Mouse (Mus musculus) heart, postnatal 10 days (tissue): ENCODE results near the gene Apbb1ip. TPM values are rescaled to one million over a fixed set of nuclear protein-coding genes. Genes with fewer than 3 reads are reported as not detected.

Experiments used
- DNase-seq, 2 experiments: peaks; one replicate each; pipeline ENCODE4 v3.0.0; 2021
- intact Hi-C: fragments of 180-260 bp; cut with DNase I; formaldehyde crosslinking; loops from one replicate; pipeline ENCODE4 v1.15.1; 2025
- total RNA-seq, 2 experiments: library from RNA; stranded (reverse); gene quantifications; 2 replicates each; pipeline ENCODE4 v1.2.3; 2021

Apbb1ip gene
- 1 to 10 TPM; 3.0 to 3.2 TPM for total RNA-seq

DNA sequence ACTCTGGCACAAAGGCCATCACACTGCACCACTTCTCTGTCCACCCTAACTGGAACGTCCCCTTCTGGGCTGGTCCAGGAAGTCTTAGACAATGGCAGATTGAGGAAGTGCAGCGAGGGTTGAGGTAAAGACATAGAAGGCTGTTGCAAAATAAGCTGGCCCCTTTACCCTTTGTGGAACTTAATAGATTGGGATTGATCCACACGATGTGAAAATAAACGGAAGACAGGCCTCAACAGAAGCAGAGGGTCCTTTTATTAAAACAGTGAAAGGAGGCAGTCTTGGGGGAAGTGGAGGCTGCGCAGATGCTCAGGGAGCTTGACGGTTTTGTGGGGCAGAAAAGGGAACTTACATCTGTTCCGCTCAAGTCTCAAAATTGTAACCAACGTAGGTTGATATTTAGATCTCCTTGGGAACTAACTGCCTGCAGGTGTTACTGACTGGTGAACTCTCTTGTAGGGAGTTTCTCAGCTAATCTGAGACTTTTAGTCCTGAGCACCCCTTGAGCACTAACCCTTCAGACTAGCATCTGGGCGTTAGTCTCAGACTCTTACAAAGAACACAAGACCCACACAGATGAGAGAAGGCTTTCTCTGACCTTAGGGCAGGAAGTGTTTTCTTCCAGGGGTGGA lies at the start of gene Apbb1ip:
Gene Apbb1ip, plus strand, starts transcription at position 546 of the 632 bp plus-strand sequence.
- peak; percentile 19 to 22 for DNase-seq
- intact Hi-C loops = loop anchor here (5.0 kb wide), 1 partner anchor 89 kb away; no protein-coding TSS in a partner anchor

DNA sequence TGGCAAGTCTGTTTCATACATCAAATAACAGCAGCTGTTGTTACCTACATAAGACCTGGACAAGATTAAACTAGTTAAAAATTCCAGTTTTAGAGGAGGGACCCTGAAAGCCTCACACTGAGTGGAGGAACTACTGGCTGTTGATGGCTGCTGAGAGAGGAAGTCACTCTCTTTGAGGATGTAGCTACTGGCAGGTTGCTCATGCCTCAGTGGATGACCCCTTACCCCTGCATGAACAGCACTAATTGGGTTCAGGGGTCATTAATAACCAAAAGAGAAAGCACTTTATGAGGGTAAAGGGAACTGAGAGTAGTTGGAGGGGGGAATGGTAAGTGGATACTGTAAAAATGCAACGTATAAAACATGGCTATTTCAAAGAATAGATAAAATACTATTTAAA lies 46.8 kb upstream of the Apbb1ip start:
- intact Hi-C loops = no loop called here
- no peak for DNase-seq

DNA sequence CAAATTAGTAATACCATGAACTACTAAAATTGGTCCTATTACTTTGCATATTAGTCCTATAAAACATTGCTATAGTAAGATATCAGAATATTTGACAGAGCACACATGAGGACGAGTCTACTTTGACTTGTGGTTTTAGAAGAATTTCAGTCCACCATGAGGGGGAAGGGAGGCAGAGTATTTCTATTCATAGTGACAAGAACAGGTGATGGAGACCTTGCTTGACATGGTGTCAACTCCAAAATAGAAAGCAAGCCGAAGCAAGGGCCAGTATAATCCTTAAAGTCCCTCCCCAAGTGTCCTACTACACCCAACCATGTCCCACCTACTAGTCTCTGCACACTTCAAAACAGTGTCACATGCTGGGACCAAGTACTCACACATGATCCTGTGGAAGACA lies 37.8 kb upstream of the Apbb1ip start:
- intact Hi-C loops = no loop called here
- DNase-seq = no peak

DNA sequence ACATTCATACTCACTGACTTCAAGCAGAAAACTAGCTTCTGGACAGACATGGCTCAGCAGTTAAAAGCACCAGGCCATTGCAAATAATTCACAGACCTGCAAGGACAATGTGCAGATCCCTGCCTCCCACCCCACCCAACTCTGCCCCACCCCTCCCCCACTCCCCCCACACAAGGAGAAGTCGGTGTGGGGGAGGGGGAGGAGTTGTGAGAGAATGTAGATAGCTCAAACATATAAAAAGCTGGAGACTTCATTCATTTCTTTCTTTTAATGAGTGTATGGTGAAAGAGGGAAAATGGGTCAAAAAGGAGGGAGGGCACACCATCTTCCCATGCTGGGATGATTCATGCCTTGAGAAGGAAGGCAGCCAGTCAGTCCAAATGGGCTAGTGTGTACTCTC lies 34.5 kb upstream of the Apbb1ip start:
- DNase-seq = no peak
- intact Hi-C loops = no loop called here

DNA sequence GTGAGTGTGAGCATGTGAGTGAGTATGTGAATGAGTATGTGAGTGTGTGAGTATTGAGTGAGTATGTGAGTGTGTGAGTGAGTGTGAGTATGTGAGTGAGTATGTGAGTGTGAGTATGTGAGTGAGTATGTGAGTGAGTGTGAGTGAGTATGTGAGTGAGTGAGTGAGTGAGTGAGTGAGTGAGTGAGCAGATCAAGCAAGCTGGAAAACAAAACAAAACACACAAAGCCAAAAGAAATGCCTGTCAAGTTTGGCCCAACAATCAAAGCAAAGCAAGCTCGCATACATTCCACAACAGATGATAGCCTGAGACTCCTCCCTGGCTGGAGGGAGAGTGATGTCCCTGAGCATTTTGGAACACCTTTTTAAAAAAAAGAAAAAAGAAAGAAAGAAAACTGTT lies 33.5 kb upstream of the Apbb1ip start:
- no peak for DNase-seq
- intact Hi-C loops = no loop called here

DNA sequence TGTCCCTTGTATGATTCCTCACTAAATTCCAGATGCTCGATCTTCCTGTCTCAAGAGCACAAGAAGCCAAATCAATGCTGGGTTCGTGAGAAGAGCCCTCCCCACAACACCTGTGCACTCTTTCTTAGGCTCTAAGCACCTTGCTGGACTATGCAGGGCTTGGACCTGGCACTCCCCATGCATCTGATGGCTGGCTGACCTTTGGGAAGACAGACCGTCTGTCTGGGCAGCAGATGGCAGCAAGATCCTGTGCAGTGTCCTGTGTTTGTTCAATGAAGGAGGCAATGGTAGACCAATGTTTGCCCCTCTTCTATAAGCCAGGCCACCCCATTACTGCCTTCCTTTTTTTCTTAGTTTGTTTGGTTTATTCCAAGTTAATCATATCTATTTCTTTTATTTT lies 32.7 kb upstream of the Apbb1ip start:
- intact Hi-C loops = no loop called here
- no peak for DNase-seq

DNA sequence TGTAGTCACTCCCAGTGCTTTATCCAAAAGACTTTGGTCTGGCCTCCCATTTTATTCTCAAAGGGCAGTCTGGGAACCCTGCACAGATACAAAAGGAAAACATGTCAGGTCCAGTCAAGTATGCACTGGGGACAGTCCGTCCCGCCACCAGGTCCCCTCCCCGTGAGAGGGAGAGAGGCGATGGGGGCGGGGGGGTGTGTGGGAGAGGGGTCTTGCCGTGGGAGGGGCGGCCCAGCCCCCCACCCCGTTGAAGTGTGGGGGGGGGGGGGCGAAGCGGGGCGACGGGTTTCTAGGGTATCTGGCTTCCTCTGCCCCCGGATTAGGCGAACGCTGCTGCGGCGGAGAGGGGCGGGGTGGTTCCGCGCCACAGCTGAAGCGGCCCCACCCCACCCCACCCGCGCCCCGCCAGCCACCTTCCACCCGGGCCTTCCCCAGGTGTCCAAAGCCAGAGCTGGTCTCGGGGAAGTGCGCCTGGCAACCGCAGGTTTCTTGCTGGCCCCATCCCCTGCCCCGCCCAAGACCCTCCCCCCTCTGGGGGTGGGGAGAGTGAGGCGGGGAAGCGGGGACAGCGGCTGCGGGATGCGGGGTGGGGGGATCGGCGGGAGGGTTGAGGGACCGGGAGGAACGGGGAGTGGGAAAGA lies 29.7 kb upstream of the Apbb1ip start:
- intact Hi-C loops = no loop called here
- peak; percentile 25 to 27 for DNase-seq

DNA sequence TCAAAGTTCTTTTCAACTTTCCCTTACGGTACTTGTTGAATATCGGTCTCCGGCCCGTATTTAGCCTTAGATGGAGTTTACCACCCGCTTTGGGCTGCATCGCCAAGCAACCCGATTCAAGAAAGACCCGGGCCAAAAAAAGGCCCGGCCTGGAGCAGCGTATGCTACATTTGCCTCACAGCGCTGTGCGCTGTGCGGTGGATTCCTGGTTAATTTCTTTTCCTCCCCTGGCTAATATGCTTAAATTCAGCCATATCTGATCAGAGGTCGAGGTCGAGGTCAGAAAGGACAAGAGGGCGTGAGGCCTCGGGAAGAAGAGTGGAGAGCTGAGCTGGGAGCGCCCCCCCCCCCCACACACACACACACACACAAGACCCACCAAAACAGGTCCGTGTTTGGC lies 29.0 kb upstream of the Apbb1ip start:
- DNase-seq = peak in 1 of 2 experiments; percentile 18
- intact Hi-C loops = no loop called here

DNA sequence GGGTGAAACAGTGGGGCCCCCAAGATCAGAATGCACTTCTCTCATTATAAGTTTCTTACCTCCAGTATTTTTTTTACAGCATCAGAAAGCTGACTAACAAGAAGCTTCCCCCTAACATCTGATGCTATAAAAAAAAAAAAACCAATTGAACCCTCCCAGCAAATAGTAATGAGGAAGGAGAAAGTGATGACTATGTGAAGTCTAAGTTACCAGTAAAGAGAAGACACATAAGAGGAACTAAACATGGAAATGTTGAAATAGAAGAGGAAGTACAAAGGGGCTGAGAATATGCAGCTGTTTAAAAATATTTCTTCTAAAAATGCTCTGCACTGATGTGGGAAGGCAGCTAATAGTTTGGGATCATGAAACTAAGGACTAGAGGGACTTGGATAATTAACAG lies 27.1 kb upstream of the Apbb1ip start:
- intact Hi-C loops = no loop called here
- no peak for DNase-seq

DNA sequence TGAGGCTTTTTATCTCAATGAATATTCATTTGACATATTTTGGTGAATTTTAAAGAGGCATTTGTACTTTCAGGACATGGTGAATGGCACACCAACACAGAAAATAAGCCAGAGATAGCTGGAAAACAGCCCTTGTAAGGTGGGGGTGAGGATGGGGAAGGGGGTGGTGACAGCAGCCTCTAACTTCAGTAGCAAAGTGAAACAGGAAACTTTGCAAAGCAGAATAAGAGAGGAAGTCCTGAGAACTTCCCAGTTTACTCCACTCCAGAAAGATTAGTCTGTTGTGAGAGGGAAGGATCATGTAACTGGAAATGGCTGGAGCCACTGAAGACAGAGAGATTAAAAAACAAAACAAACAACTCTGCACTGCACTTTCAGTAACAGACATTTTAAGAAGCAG lies 26.0 kb upstream of the Apbb1ip start:
- no peak for DNase-seq
- intact Hi-C loops = no loop called here

DNA sequence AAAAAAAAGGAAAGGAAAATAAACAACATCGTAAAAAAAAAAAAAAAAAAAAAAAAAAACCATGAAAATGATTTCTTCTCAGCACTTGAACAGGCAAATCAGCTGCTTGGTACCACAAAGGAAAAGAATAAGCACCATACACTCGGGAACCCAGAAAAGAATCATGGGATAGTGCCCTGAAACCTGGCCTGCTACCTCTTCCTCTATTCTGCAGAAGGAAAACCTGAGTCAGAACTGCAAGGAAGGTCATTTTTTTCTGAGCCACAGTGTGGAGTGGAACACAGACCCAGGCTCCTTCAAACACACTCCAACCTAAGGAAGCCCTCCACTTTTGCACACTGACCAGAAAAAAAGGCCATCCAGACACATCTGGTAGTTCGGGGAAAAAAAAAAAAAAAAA lies 24.1 kb upstream of the Apbb1ip start:
- intact Hi-C loops = no loop called here
- DNase-seq = no peak

DNA sequence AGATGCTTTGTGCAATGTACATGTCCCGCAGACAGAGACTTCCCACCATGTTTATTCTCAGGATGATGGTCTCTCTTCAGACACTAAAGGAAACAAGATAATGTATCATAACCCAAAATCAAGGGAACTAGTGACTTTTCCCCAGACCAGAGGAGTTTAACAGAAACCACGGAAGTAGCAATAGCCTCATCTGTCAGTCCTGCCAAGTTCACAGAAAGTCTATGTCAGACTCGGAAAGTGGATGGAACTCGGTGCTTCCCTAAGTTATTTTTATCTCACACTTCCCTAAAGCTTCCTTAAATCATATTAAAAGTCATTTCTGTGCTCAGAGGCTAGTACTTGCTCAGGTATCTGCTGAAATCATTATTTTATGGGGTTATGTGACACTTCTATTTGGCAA lies 21.4 kb upstream of the Apbb1ip start:
- no peak for DNase-seq
- intact Hi-C loops = no loop called here

DNA sequence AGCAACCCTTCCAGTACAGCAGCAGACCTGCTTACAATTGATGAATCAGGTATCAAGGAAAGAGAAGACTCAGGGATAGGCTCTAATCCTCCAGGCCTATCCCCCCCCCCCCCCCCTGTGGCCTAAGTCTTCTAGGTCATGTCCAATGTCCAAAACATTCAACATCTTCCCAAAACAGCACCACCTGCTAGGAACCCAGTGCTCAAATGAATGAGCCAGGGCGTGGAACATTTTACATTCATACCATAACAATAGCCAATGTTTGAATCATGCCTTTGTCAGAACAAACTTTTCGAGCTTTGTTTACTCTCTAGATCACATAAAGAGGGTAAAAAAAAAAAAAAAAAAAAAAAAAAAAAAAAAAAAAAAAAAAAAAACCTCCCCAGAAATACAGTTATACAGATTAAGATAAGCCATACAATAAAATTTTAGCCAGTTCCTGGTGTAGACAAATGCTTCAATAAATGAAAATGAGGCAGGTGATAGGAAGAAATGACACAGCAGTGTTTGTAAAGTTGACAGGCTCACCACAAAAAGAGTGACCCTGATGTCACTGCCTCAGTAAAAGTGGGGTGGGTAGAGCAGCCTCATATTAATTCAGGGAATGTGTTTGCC lies 20.3 kb upstream of the Apbb1ip start:
- no peak for DNase-seq

DNA sequence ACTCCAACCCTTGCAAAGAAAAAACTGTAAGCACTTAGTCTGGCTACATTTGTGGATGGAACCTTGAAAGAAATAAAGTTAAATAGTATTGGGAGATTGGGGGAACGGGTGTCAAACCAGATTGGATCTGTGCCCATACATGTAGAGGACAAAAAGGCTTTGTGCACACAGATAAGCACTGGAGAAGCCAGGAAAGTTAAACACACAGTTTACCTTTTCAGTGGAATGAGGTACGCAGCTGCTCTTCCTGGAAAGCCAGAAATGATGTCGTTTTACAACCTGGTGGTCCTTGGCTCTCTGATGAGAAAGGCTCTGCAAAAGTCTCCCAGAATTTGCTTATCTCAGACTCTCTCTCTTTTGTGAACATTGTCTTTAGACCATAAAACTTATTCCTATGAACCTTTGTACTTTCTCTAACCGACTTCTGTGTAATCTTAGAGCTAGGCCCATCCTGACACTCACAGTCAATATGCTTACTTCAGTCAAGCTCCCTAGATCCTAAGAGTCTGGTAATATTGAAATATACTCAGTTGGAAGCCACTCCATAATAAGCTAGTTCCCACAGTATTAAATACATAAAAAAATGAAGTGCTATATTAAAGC lies 19.6 kb upstream of the Apbb1ip start:
- DNase-seq = no peak
- intact Hi-C loops = no loop called here

More for the DNA sequence above, 20.3 kb upstream of the Apbb1ip start:
- intact Hi-C loops = no loop called here

DNA sequence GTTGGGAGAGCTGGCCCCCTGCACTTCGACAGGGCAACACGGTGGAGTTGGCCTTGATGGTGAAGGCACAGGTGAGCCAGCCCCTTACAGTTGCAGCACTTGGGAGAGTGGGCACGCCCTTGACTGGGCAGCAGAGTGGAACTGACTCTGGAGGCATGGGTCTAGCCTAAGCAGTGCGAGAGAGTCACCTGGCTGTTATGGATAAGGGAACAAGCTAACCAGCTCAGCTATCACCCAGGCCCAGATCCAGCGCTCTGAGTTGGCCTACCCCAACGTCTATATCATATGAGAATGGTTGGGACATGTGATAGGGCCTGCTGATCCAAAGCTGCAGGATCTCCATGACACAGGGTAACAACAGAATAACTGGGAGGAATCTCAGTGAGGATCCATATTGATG lies 18.3 kb upstream of the Apbb1ip start:
- intact Hi-C loops = no loop called here
- no peak for DNase-seq

DNA sequence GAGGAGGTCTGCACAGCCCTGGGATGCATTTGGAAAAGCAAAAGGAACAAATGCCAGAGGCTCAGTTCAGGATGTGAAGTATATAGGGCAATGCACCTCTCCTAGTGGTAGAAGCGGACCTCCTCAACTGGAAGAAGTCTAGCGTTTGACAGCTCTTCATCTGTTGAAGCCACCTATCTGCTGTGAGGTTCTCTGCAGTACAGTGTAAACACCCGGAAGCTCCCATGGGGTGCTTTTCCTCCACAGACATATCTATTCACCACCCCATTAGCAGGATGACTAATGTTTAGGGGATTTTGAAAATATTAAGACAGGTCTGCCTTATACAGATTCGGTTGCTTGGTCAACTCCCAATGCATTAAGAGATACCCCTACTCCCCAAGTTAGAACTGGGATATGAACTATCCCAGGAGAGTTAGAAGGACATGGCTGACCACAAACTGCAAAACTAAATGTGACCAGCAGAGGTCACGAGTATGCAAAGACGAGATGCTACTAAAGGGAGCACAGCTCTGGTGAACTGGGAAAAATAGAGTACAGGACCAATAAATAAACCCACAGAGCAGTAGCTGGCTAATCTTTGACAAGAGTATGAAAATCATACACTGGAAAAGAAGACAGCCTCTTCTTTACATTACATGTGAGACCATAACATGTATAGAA lies 15.5 kb upstream of the Apbb1ip start:
- intact Hi-C loops = loop anchor here (1.0 kb wide), 1 partner anchor 106 kb away; no protein-coding TSS in a partner anchor
- DNase-seq = peak; percentile 77 to 88

DNA sequence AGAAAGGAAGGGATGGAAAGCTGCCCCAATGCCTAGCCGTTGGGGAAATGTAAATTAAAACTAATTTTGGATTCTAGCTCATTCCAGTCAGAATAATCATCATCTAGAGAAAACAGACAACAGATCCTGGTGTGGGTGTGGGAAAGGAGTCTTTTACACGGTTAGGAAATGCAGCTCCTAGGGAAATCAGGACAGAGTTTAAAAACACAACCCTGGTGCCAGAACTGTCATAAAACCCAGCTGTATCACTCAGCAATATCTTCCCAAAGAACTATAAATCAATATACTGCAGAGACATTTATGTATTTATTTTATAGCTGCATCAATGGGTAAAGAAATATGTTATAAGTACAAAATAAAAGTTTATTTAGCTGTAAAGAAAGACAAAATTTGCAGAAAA lies 13.4 kb upstream of the Apbb1ip start:
- DNase-seq = no peak
- intact Hi-C loops = loop anchor here (10.0 kb wide), 1 partner anchor 334 kb away; no protein-coding TSS in a partner anchor

DNA sequence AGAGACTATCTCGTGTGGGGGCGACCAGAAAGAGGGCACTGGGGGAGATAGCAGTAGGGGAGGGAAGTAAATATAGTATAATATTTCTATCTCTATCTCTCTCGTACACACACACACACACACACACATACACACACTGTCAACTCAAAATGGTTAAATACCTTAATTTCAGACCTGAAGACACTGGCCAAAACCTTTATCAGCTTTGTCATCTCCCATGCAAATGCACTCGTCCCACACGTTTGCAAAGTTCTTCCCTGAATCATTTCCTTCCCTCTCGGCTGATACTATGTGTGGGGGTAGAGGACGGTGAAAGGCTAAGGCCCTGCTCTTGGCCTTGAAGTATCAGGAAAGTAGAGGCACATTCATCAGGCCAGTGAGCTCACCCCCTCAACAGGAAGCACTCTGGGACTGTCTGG lies 12.8 kb upstream of the Apbb1ip start:
- intact Hi-C loops = loop anchor here (10.0 kb wide), 1 partner anchor 334 kb away; no protein-coding TSS in a partner anchor
- DNase-seq = no peak

DNA sequence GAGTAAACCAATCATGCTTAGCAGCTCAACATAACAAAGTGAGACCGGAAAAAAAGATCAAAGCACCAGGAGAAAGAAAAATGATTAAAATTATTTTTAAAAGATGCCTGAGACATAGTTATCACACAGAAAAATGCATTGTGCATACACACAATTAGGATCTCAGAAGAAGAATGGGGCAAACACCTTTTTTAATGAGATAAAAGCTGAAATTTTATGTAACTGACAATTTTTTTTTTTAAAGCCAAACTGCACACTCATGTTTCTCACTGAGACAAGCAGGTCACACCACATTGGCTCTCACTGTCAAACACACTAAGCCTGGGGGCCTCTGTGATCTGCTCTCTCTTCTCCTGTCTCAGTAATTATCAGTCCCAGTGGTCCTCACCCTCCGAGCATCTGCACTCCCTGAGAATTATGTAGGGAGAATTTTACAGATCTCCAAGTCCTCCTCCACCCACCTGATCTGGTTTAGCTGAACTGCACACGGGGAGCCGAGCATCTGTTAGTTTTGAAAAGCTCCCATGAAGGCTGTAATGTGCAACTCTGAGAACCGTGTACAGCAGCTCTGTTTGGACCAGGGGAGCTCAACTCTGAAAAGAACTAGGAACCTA lies 9.0 kb upstream of the Apbb1ip start:
- intact Hi-C loops = loop anchor here (10.0 kb wide), 1 partner anchor 330 kb away; no protein-coding TSS in a partner anchor
- no peak for DNase-seq

DNA sequence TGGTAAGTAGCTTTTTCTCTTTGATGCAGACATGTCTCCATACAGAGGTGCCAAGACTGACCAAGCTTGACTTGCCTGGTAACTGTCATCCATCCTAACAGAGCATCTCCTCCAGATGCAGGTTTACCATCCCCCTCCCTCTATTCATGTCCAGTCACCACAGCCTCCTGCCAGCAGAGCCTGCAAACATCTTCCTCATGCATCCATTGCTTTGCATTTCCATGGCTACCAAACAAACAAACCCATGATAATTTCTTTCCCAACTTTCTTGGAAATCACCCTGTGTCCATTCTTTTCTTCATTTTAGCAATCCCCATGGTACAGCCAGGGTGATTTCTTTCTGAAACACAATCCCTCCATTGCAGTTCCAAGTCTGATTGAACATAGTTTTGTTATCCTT lies 2.6 kb upstream of the Apbb1ip start:
- intact Hi-C loops = loop anchor here (5.0 kb wide), 1 partner anchor 91 kb away; no protein-coding TSS in a partner anchor
- peak; percentile 19 to 25 for DNase-seq
